27 mouse cellular contexts compared by ENCODE assay signal in genomic region chr1:161271461-161271810, GRCm38 (mm10).
"Had no signal": no experiment of that assay in that cellular context is flagged by ENCODE, and none has a peak within 500 bp of the region (broad histone marks: within the 10 kb centered on the region; RNA-seq: fewer than 3 reads in every experiment).

No protein-coding gene starts in this region.

- H3K4me3 ChIP-seq: limb, embryonic 10.5 days; limb, embryonic 12.5 days; limb, embryonic 13.5 days; limb, embryonic 15.5 days; liver, embryonic 12.5 days; liver, embryonic 13.5 days; liver, embryonic 15.5 days; lung, embryonic 15.5 days; midbrain, embryonic 10.5 days; midbrain, embryonic 12.5 days; midbrain, embryonic 13.5 days; midbrain, embryonic 15.5 days; myocyte; neural tube, embryonic 12.5 days had no signal

- H3K9me3 ChIP-seq: limb, embryonic 10.5 days; limb, embryonic 12.5 days; limb, embryonic 13.5 days; limb, embryonic 15.5 days; liver, embryonic 12.5 days; liver, embryonic 13.5 days; liver, embryonic 15.5 days; lung, embryonic 15.5 days; midbrain, embryonic 10.5 days; midbrain, embryonic 12.5 days; midbrain, embryonic 13.5 days; midbrain, embryonic 15.5 days; neural tube, embryonic 12.5 days had no signal

- H3K27me3 ChIP-seq: limb, embryonic 12.5 days; limb, embryonic 13.5 days; limb, embryonic 15.5 days; liver, embryonic 12.5 days; liver, embryonic 13.5 days; liver, embryonic 15.5 days; lung, embryonic 15.5 days; midbrain, embryonic 12.5 days; midbrain, embryonic 13.5 days; midbrain, embryonic 15.5 days; neural tube, embryonic 12.5 days had no signal

- DNase-seq: left cerebral cortex, postnatal 4 days; liver; liver, embryonic 13.5 days; liver, postnatal 0 days; lung, adult 18-20 months; lung, adult 2 months; lung, embryonic 14.5 days; lung, postnatal 10 days; lung, postnatal 14 days; lung, postnatal 36 days; lung, postnatal 4 days; midbrain, embryonic 14.5 days had no signal

- H3K4me1 ChIP-seq: limb, embryonic 12.5 days; limb, embryonic 13.5 days; limb, embryonic 15.5 days; midbrain, embryonic 12.5 days; midbrain, embryonic 13.5 days; midbrain, embryonic 15.5 days; neural tube, embryonic 12.5 days had no signal

- ATAC-seq: liver, embryonic 12.5 days; liver, postnatal 0 days; lung, postnatal 0 days; midbrain, embryonic 13.5 days; midbrain, embryonic 15.5 days; midbrain, embryonic 16.5 days had no signal

- H3K36me3 ChIP-seq: limb, embryonic 10.5 days; limb, embryonic 12.5 days; limb, embryonic 13.5 days; limb, embryonic 15.5 days; liver, embryonic 12.5 days; liver, embryonic 13.5 days; liver, embryonic 15.5 days; lung, embryonic 15.5 days; midbrain, embryonic 10.5 days; midbrain, embryonic 12.5 days; midbrain, embryonic 13.5 days; midbrain, embryonic 15.5 days; neural tube, embryonic 12.5 days had no signal
